Mouse (Mus musculus): Measurements from ENCODE around the gene Dgkg. TPM values are rescaled to one million over a fixed set of nuclear protein-coding genes. Genes with fewer than 3 reads are reported as not detected.

The Dgkg gene
- 30.2 TPM for polyA plus RNA-seq (2015; fragmentation: Illumina TruSeq; extraction: RNeasy Lipid Tissue Mini Kit (QIAGEN cat#74804); ENCODE audit: low read depth, low replicate concordance)

GRCm38 (mm10) chr16:22656533-22657444, at the start of gene Dgkg:
Gene Dgkg, minus strand, starts transcription at chr16:22657221.

GRCm38 (mm10) chr16:22439499-22440177, 217.4 kb downstream of the Dgkg start, which contains the start of gene Etv5:
Gene Etv5, minus strand, starts transcription at chr16:22439719.

Other genes starting within 250 kb of the Dgkg start
- gene Etv5, start 217.5 kb downstream of the Dgkg start, polyA plus RNA-seq (2015; fragmentation: Illumina TruSeq; extraction: RNeasy Lipid Tissue Mini Kit (QIAGEN cat#74804); ENCODE audit: low read depth, low replicate concordance), result 76.3 TPM
- not detected for gene Crygs, start 154.4 kb upstream of the Dgkg start, polyA plus RNA-seq (2015; fragmentation: Illumina TruSeq; extraction: RNeasy Lipid Tissue Mini Kit (QIAGEN cat#74804); ENCODE audit: low read depth, low replicate concordance)
- 16.6 TPM for gene Tbccd1, start 200.4 kb upstream of the Dgkg start, polyA plus RNA-seq (2015; fragmentation: Illumina TruSeq; extraction: RNeasy Lipid Tissue Mini Kit (QIAGEN cat#74804); ENCODE audit: low read depth, low replicate concordance)
- 62.1 TPM for gene Dnajb11, start 200.6 kb upstream of the Dgkg start, polyA plus RNA-seq (2015; fragmentation: Illumina TruSeq; extraction: RNeasy Lipid Tissue Mini Kit (QIAGEN cat#74804); ENCODE audit: low read depth, low replicate concordance)
- gene Ahsg, start 234.1 kb upstream of the Dgkg start, polyA plus RNA-seq (2015; fragmentation: Illumina TruSeq; extraction: RNeasy Lipid Tissue Mini Kit (QIAGEN cat#74804); ENCODE audit: low read depth, low replicate concordance), result 1.6 TPM

Measured in brain, adult 10 weeks (tissue).